Mouse (Mus musculus): ENCODE data around the gene Pecam1.
"Not testable (repeated sequence)": the region's sequence is repeated elsewhere in the genome, so short reads cannot be mapped to it uniquely, and the experiment has no call there.

- not testable (repeated sequence) for TF ChIP-seq EP300 (optimal IDR thresholded peaks at IDR 0.05); CTCF (IDR thresholded peaks at IDR 0.05; ENCODE audit: low read depth)
These were observed 31.8 kb upstream of the Pecam1 start for GRCm38 (mm10) chr11:106782271-106782670.
